Mouse (Mus musculus) E14TG2a.4 (cell line): ENCODE measurements around the gene Gdpd5.

Experiments used
- CTCF ChIP-seq: conservative IDR thresholded peaks from 2 replicates; pipeline ENCODE4 v1.5.1; 2014; ENCODE audit warnings: low read length
- NANOG ChIP-seq: IDR thresholded peaks from 2 replicates; pipeline ENCODE4 v1.6.1; 2014; ENCODE audit warnings: borderline replicate concordance, low read length, mixed read lengths
- POU5F1 ChIP-seq: IDR thresholded peaks from 2 replicates; pipeline ENCODE4 v1.6.1; 2014; ENCODE audit warnings: low read length, borderline replicate concordance

DNA sequence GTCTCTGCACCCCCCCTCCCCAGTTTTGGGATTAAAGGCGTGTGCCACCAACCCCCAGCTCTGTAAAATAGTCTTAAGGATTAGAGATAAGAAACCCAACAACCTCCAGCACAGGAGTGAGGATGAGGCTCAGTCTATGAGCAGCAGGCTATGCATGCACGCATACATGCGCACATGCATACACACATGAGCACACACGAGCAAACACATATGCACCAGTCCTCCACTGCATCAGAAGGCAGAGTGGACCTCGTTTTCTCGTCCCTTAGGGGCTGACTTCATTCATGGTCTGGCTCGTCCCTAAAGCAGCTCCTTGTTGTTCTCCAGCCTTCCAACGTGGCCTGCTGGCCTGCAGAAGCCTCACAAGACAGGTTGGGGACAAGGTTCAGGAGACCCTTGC lies 40.5 kb upstream of the Gdpd5 start:
- TF ChIP-seq CTCF (no peak), NANOG (no peak), POU5F1 (no peak)
